Mouse (Mus musculus): ENCODE data around the gene Padi2. TPM values are rescaled to one million over a fixed set of nuclear protein-coding genes. Genes with fewer than 3 reads are reported as not detected.

Padi2 gene
- polyA plus RNA-seq, 1 experiment = 2.1 TPM

DNA sequence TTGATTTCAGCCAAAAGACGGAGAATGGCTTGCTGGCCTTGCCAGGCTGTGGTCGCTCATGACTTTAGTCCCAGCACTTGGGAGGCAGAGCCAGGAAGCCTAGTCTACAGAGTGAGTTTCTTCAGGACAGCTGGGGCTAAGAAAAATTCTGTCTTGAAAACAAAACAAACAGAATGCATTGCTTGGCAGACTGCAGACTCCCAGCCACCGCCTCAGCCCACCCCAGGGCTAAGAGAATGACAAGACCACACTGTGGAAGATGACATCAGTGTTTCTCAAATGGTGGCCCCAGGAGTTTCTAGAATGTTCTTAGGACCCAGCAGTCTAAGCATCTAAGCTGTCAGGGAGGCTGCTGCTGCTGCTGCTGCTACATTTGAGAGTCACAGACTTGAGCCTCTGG is 9.1 kb downstream of the Padi2 start:
- H3K27me3 ChIP-seq (ENCODE audit: control insufficient read depth, insufficient read depth, insufficient read length) = peaks cover 3% of the 10 kb centered on the region
- TF ChIP-seq MYOG (IDR thresholded peaks at IDR 0.05; ENCODE audit: control insufficient read depth, extremely low read depth, insufficient read length) = no peak
- no peak for TF ChIP-seq FOSL1 (IDR thresholded peaks at IDR 0.05; ENCODE audit: insufficient read depth, low read length, poor library complexity, severe bottlenecking)
- no peak for TF ChIP-seq CEBPB (IDR thresholded peaks at IDR 0.05; ENCODE audit: low read depth)
- H3ac ChIP-seq (ENCODE audit: control insufficient read depth, insufficient read length, low read depth) = no peak overlapping the region
- H3K79me2 ChIP-seq (ENCODE audit: control insufficient read depth, insufficient read depth) = no peaks in the 10 kb centered on the region
- H3K4me3 ChIP-seq (ENCODE audit: insufficient read depth, poor library complexity, severe bottlenecking) = no peak overlapping the region
- no peaks in the 10 kb centered on the region for H3K79me3 ChIP-seq (ENCODE audit: low read depth)
- no peaks in the 10 kb centered on the region for H3K36me3 ChIP-seq (ENCODE audit: control insufficient read depth, insufficient read depth)

DNA sequence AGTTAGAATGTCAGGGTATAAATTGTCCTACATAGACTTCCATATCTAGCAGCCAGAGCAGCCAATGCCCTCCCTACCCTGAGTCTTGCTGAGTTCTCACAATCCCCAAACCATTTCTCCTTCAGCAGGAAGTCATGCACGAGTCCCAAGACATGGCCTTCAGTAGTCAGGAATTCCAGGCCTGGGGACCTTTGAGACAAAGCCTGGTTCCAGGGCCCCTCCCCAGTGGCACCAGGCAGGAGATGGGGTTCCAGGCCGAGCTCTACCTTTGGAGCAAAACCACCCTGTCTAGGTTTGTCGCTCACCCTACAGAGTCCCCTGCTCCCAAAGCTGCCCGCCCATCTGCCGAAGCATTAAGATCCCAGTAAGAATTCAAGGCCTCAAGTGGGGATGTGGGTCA is 10.2 kb downstream of the Padi2 start:
- no peaks in the 10 kb centered on the region for H3K36me3 ChIP-seq (ENCODE audit: control insufficient read depth, insufficient read depth)

DNA sequence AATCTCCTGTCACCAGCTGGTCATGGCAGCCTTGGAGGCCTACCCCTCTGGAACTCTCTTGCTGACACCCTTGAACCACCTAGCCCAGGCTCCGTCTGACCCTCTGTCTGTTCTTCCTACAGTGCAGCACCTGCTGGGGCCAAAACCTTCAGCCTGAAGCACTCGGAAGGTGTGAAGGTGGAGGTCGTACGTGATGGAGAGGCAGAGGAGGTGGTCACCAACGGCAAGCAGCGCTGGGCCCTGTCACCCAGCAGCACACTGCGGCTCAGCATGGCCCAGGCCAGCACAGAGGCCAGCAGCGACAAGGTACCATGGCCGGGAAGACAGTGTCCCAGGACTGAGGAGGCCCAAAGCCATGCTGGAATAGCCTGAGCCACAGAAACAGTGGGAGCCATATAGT is 11.3 kb downstream of the Padi2 start:
- TF ChIP-seq USF1 (IDR thresholded peaks at IDR 0.05; ENCODE audit: low read depth) (no peak), FOSL1 (IDR thresholded peaks at IDR 0.05; ENCODE audit: insufficient read depth, low read length, poor library complexity, severe bottlenecking) (no peak), MAX (IDR thresholded peaks at IDR 0.05) (no peak), CTCF (IDR thresholded peaks at IDR 0.05; ENCODE audit: control insufficient read depth, insufficient read depth, insufficient read length) (no peak), MYOG (IDR thresholded peaks at IDR 0.05; ENCODE audit: control insufficient read depth, extremely low read depth, insufficient read length) (no peak), MYOD1 (IDR thresholded peaks at IDR 0.05; ENCODE audit: control insufficient read depth, insufficient read length, low read depth) (no peak), CEBPB (IDR thresholded peaks at IDR 0.05; ENCODE audit: low read depth) (no peak)
- no peak overlapping the region for H3K4me3 ChIP-seq (ENCODE audit: insufficient read depth, poor library complexity, severe bottlenecking)

More for the DNA sequence above, 10.2 kb downstream of the Padi2 start:
- Histone ChIP-seq H3K79me2 (ENCODE audit: control insufficient read depth, insufficient read depth) (no peaks in the 10 kb centered on the region), H3K4me3 (ENCODE audit: insufficient read depth, poor library complexity, severe bottlenecking) (no peak overlapping the region), H3ac (ENCODE audit: control insufficient read depth, insufficient read length, low read depth) (no peak overlapping the region), H3K27me3 (ENCODE audit: control insufficient read depth, insufficient read depth, insufficient read length) (peaks cover 9% of the 10 kb centered on the region), H3K79me3 (ENCODE audit: low read depth) (no peaks in the 10 kb centered on the region)
- TF ChIP-seq MYOD1 (IDR thresholded peaks at IDR 0.05; ENCODE audit: control insufficient read depth, insufficient read length, low read depth) = no peak
- no peak for TF ChIP-seq MYOG (IDR thresholded peaks at IDR 0.05; ENCODE audit: control insufficient read depth, extremely low read depth, insufficient read length)

DNA sequence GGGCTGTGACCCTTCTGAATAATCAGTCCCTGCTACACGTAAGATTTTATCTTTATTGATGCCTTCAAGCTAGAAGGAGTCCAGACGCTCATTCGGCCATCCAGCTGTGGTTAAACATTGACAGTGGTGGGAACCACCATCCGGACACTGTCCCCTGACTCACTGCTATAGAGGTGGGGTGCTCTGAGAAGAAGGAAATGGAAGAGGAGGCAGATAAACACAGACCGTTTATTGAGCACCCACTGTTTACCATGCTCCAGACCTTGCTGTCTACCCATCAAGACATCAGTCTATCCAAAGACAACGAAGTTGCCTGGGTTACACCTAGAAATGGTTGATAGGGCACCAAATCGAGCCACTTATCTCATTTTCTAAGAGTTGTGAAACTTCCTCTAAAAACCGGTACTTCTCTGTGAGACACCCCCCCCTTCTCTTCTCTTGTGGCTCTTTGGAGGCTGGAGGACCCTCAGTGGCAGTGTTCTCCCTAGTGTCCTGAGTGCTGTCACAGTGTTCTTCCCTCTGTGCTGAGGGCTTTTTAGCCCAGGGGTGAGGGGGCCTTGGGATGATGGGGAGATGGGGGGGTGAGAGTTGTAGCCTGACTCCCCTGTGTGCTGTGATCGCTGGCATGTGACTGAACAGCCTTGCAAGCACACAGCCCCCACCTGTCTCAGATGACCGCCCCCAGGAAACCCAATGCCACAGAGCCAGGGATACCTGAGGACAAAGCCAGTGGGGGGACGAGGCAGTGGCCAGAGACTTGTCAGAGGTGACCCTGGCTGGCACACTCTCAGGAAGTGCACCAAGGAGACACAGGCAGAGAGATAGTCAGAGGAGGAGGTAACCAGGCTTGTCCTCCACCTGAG is 14.1 kb downstream of the Padi2 start:
- Histone ChIP-seq H3K27me3 (ENCODE audit: control insufficient read depth, insufficient read depth, insufficient read length) (peaks cover 9% of the 10 kb centered on the region), H3ac (ENCODE audit: control insufficient read depth, insufficient read length, low read depth) (no peak overlapping the region), H3K36me3 (ENCODE audit: control insufficient read depth, insufficient read depth) (no peaks in the 10 kb centered on the region), H3K79me3 (ENCODE audit: low read depth) (no peaks in the 10 kb centered on the region), H3K4me3 (ENCODE audit: insufficient read depth, poor library complexity, severe bottlenecking) (no peak overlapping the region), H3K79me2 (ENCODE audit: control insufficient read depth, insufficient read depth) (no peaks in the 10 kb centered on the region)
- no peak for TF ChIP-seq FOSL1 (IDR thresholded peaks at IDR 0.05; ENCODE audit: insufficient read depth, low read length, poor library complexity, severe bottlenecking)
- TF ChIP-seq CTCF (IDR thresholded peaks at IDR 0.05; ENCODE audit: control insufficient read depth, insufficient read depth, insufficient read length) = no peak
- no peak for TF ChIP-seq MYOD1 (IDR thresholded peaks at IDR 0.05; ENCODE audit: control insufficient read depth, insufficient read length, low read depth)
- no peak for TF ChIP-seq MYOG (IDR thresholded peaks at IDR 0.05; ENCODE audit: control insufficient read depth, extremely low read depth, insufficient read length)

More for the DNA sequence above, 11.3 kb downstream of the Padi2 start:
- no peaks in the 10 kb centered on the region for H3K79me3 ChIP-seq (ENCODE audit: low read depth)
- H3K27me3 ChIP-seq (ENCODE audit: control insufficient read depth, insufficient read depth, insufficient read length) = peaks cover 9% of the 10 kb centered on the region
- H3K79me2 ChIP-seq (ENCODE audit: control insufficient read depth, insufficient read depth) = no peaks in the 10 kb centered on the region
- H3K36me3 ChIP-seq (ENCODE audit: control insufficient read depth, insufficient read depth) = no peaks in the 10 kb centered on the region
- no peak overlapping the region for H3ac ChIP-seq (ENCODE audit: control insufficient read depth, insufficient read length, low read depth)

DNA sequence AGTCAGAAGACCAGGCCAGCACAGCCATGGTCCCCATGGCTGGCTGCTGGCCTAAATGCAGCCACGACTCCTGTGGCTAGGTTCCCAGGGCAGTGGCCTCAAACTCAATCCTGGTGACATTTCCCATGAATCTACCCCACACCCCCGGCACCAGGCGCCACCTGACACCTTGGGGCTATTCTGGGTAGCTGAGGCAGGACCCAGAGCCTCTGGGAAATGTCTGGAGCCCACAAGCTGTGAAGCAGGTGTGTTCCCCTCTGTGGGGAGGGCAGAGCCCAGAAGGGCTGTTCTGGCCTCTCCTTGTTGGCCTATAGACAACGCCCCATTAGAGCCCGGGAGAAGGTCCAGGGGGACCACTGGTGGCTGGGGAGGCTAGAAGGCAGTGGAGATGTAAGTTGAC is 16.4 kb downstream of the Padi2 start:
- Histone ChIP-seq H3ac (ENCODE audit: control insufficient read depth, insufficient read length, low read depth) (no peak overlapping the region), H3K4me3 (ENCODE audit: insufficient read depth, poor library complexity, severe bottlenecking) (no peak overlapping the region), H3K36me3 (ENCODE audit: control insufficient read depth, insufficient read depth) (no peaks in the 10 kb centered on the region), H3K79me2 (ENCODE audit: control insufficient read depth, insufficient read depth) (no peaks in the 10 kb centered on the region), H3K79me3 (ENCODE audit: low read depth) (no peaks in the 10 kb centered on the region), H3K27me3 (ENCODE audit: control insufficient read depth, insufficient read depth, insufficient read length) (peaks cover 9% of the 10 kb centered on the region)
- TF ChIP-seq MAX (IDR thresholded peaks at IDR 0.05) = no peak
- TF ChIP-seq FOSL1 (IDR thresholded peaks at IDR 0.05; ENCODE audit: insufficient read depth, low read length, poor library complexity, severe bottlenecking) = no peak
- TF ChIP-seq CEBPB (IDR thresholded peaks at IDR 0.05; ENCODE audit: low read depth) = no peak
- no peak for TF ChIP-seq CTCF (IDR thresholded peaks at IDR 0.05; ENCODE audit: control insufficient read depth, insufficient read depth, insufficient read length)
- TF ChIP-seq USF1 (IDR thresholded peaks at IDR 0.05; ENCODE audit: low read depth) = no peak
- no peak for TF ChIP-seq MYOG (IDR thresholded peaks at IDR 0.05; ENCODE audit: control insufficient read depth, extremely low read depth, insufficient read length)
- TF ChIP-seq MYOD1 (IDR thresholded peaks at IDR 0.05; ENCODE audit: control insufficient read depth, insufficient read length, low read depth) = no peak

DNA sequence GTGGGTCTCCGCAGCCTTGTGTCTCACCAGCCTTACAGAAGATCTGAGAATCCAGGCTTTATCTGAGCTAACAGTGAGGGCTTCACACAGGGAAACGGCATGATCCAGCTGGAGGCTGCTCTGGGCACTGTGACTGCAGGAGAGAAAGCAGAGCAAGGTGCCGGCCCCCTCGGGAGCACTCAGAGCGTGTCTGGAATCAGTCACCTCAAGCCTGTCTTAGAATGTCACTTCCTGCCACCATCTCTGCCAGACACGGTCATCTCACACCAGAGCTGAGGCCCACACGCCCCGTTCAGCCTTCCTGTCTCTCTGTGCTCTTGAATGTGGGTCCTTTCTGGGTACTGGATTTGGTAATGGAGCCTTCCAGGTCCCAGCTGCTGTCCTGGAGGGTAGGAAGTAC is 19.5 kb downstream of the Padi2 start:
- no peak overlapping the region for H3K4me3 ChIP-seq (ENCODE audit: insufficient read depth, poor library complexity, severe bottlenecking)
- peaks cover 2% of the 10 kb centered on the region for H3K27me3 ChIP-seq (ENCODE audit: control insufficient read depth, insufficient read depth, insufficient read length)
- no peaks in the 10 kb centered on the region for H3K79me3 ChIP-seq (ENCODE audit: low read depth)
- H3K79me2 ChIP-seq (ENCODE audit: control insufficient read depth, insufficient read depth) = no peaks in the 10 kb centered on the region
- TF ChIP-seq MAX (IDR thresholded peaks at IDR 0.05) = no peak
- TF ChIP-seq MYOG (IDR thresholded peaks at IDR 0.05; ENCODE audit: control insufficient read depth, extremely low read depth, insufficient read length) = no peak
- no peak for TF ChIP-seq CTCF (IDR thresholded peaks at IDR 0.05; ENCODE audit: control insufficient read depth, insufficient read depth, insufficient read length)
- TF ChIP-seq USF1 (IDR thresholded peaks at IDR 0.05; ENCODE audit: low read depth) = no peak
- no peak for TF ChIP-seq FOSL1 (IDR thresholded peaks at IDR 0.05; ENCODE audit: insufficient read depth, low read length, poor library complexity, severe bottlenecking)
- no peak for TF ChIP-seq MYOD1 (IDR thresholded peaks at IDR 0.05; ENCODE audit: control insufficient read depth, insufficient read length, low read depth)
- TF ChIP-seq CEBPB (IDR thresholded peaks at IDR 0.05; ENCODE audit: low read depth) = no peak
- H3ac ChIP-seq (ENCODE audit: control insufficient read depth, insufficient read length, low read depth) = no peak overlapping the region
- H3K36me3 ChIP-seq (ENCODE audit: control insufficient read depth, insufficient read depth) = no peaks in the 10 kb centered on the region

All from C2C12 (cell line).